Mouse (Mus musculus): ENCODE measurements around the gene Cacfd1. TPM values are rescaled to one million over a fixed set of nuclear protein-coding genes. Genes with fewer than 3 reads are reported as not detected.

Cacfd1 gene
- total RNA-seq (2023), result 10 to 100 TPM in 1 of 2 experiments, 1 to 10 TPM in 1; 9.1 to 15.3 TPM

DNA sequence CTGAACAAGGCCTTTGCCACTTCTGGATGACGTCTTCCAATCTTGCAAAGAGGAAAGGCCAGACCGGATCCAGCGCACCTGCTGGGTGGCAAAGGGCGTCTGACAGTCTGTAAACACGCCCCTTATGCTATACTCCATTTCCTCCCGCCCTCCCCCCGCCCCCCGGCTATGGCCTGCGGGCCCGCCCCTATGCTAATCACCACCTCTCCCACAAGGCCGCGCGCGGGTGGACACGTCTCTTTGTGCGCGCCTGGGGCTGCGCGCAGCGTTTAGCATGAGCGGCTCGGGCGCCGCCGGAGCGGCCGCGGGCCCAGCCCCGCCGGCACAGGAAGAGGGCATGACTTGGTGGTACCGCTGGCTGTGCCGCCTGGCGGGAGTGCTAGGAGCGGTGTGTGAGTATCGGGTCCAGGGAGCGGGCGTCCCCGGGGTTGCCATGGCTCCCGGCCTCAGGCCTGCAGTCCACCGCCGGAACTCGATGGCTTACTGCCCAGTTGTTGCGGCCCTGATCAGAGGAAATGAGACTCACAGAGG is at the start of gene Cacfd1:
Cacfd1 (plus strand) TSS at position 213 of the 531 bp plus-strand sequence.

DNA sequence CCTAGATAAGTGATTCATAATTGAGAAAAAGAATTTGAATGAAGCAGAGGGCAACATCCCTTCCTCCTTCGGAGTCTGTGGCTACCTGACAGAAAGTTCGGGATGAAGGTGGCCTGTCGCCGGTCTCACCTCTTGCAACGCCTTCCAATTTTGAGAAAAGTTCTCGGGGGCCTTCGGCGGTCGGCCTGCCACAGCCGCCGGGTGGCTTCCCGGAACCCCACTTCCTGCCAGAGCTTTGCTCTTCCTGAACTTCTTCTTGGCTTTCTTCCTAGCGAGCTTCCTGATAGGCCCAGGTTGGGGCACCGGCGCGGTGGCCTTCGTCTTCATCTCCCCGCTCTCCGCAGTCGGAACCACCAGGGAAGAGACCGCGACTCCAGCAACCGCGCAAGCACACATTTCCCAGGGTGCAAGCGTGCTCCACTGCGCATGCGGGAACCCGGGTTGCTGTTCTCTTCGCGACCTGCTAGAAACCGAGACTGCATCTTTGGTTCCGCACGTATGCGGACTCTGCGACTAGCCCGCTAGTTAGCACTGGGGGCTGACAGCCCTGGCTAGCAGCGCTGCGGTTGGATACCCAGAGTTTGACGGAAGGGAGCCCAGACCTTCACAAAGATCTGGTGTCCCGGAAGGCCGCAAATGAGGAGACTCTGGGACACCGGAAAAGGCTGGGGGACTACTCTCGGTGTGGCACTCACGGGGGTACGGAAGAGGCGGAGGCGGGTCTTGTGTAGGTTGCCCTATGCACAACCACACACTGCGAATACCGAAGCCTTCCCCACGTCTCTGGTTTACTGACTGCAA is 45.6 kb upstream of the Cacfd1 start, which contains the start of gene Rexo4:
Rexo4 (minus strand) TSS at position 464 of the 801 bp plus-strand sequence.

DNA sequence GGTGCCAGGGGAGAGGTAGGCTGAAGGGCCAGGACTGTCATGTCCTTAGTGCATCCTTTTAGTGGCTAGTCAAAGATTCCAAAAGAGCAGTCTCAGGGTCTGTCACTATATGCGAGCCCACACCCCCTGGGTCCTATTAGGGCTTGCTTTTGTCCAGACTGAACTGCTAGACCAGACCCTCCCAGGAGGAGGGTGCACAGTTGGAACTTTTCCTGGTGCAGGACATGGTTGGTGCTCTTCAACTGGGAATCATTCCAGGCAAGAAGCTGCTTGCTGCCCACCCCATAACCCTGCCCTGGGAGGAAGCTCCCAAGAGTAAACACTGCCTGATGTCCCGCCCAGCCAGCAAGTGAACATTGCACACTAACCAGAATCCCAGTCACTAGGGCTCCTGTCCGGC is 36.6 kb upstream of the Cacfd1 start, which contains the start of gene Adamts13:
Adamts13 (plus strand) TSS at position 301 of the 400 bp plus-strand sequence.

DNA sequence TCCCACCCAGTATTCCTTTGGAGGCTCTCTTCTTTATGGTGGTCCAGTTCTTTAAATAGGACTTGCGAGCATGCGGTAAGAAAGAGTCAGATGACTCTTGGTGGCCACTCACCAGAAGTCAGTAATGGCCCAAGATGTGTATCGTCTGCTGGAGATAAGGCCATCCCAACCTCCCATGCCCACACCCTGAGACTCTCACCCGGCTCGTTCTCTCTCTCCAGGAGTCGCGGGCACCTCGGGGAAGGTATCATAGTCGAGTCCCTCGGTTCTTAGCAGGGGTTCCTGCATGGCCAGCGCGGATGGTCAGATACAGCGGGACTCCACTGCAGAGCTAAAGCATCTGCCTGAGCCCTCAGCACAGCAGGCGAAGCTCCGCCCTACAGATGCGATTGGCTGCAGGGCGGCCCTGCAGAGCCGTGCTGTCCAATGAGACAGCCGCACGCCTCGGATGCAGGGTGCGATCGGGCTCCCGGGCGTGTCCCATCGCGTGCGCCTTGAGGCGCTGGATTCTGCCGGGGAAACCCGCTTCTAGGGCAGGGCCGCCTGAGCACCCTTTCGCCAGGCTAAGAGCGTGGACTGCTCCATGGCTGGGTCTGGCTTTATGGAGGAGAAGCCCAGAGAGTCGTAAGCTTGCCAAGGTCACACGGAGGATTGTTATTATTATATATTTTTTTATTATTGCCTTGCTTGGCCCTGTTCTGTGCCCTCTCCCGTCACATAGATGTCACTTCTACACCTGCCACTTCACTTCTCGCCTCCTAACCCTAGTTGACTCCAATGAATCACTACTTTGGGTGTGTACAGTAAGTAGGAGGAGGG is 18.1 kb downstream of the Cacfd1 start, which contains the start of gene Slc2a6:
Slc2a6 (minus strand) TSS at position 381 of the 819 bp plus-strand sequence.

Other genes with a start within 250 kb of the Cacfd1 start
- not detected for gene Abo, start 144.9 kb upstream of the Cacfd1 start, total RNA-seq (2023)
- 10 to 100 TPM; 15.8 to 19.1 TPM for gene Surf6, start 107.0 kb upstream of the Cacfd1 start, total RNA-seq (2023)
- 10 to 100 TPM; 22.3 to 25.3 TPM for gene Med22, start 99.2 kb upstream of the Cacfd1 start, total RNA-seq (2023)
- gene Rpl7a, start 99.2 kb upstream of the Cacfd1 start, total RNA-seq (2023), result 100 to 1,000 TPM; 351 to 391 TPM
- 10 to 100 TPM; 12.3 to 15.2 TPM for gene Surf2, start 93.6 kb upstream of the Cacfd1 start, total RNA-seq (2023)
- gene Surf1, start 93.4 kb upstream of the Cacfd1 start, total RNA-seq (2023), result 10 to 100 TPM; 44.7 to 49.2 TPM
- gene Surf4, start 76.0 kb upstream of the Cacfd1 start, total RNA-seq (2023), result 100 to 1,000 TPM in 1 of 2 experiments, 10 to 100 TPM in 1; 93.0 to 109 TPM
- not detected for gene Stkld1, start 75.9 kb upstream of the Cacfd1 start, total RNA-seq (2023)
- gene Rexo4, start 45.5 kb upstream of the Cacfd1 start, total RNA-seq (2023), result 10 to 100 TPM; 23.1 to 23.8 TPM
- gene Adamts13, start 36.5 kb upstream of the Cacfd1 start, total RNA-seq (2023), result not detected
- 10 to 100 TPM; 78.7 to 96.5 TPM for gene Slc2a6, start 18.1 kb downstream of the Cacfd1 start, total RNA-seq (2023)
- gene Mymk, start 62.3 kb downstream of the Cacfd1 start, total RNA-seq (2023), result not detected
- gene Adamtsl2, start 69.5 kb downstream of the Cacfd1 start, total RNA-seq (2023), result not detected
- gene Fam163b, start 132.6 kb downstream of the Cacfd1 start, total RNA-seq (2023), result not detected
- gene Dbh, start 155.3 kb downstream of the Cacfd1 start, total RNA-seq (2023), result not detected
- under 1 TPM in 1 of 2 experiments, not detected in 1; 0.18 TPM for gene Sardh, start 238.4 kb downstream of the Cacfd1 start, total RNA-seq (2023)